Mouse (Mus musculus): ENCODE data around the gene Zfp319. TPM values are rescaled to one million over a fixed set of nuclear protein-coding genes. Genes with fewer than 3 reads are reported as not detected.
A peak's percentile ranks its signal among the peaks of the same experiment; 100 is the strongest.
"Not testable (repeated sequence)": the region's sequence is repeated elsewhere in the genome, so short reads cannot be mapped to it uniquely, and the experiment has no call there.

The Zfp319 gene
- 1 to 10 TPM; 3.1 to 4.2 (median 3.6) TPM for polyA plus RNA-seq (2017; shearing (Covaris generic))

DNA sequence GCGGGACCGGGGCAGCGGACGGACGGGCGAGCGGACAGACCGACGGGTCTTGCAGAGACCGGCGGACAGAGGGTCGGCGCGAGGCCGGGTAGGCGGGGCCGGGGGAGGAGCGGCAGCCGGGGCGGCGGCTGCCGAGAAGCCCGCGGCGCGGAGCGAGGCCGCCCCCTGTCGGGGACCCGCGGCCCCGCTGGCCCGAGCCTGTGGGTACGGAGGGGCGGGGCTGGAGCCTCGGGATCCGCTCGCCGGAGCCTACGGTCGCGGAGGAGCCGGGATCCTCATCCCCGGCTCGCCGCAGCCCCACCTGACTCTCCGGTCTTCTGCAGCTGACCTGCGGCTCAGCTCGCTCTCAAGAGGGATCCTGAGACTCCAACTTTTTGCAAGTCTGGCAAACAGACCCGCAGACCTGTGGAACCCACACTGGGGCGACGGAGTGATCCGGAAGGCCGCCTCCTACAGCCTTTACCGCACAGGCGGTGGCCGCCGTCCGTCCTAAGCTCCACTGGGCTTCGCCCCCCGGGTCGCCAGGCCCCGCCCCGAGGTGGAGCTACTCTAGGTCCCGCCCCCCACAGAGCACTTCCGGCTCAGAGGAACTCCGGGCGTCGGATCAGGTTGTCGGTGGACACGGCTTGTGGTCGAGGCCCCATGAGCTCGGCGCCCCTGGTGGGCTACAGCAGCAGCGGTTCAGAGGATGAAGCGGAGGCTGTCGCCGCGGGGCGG lies at the start of gene Zfp319, which contains the start of gene Usb1:
Gene Zfp319 (minus strand): TSS at position 231 of the 717 bp plus-strand sequence.
Gene Usb1 (plus strand): TSS at position 565 of the 717 bp plus-strand sequence.
- peak; percentile 87 for ATAC-seq

DNA sequence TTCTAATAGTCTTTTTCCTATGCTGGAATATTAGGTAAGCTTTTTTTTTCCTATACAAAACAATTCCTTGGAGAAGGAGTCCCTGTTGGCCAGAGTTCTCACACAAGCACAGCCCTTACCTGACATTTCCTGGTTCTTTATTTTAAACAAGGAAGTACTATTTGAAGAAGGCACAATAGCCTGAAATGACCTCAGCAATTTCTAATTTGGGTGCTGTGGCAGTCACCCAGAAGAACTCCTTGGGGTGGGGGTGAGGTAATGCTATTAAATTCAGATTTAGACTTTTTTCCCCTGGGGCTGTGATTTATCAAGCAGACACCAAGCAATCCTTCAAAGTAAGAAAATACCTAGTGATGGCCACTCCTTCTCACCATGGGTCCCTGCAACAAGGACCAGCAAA lies 49.2 kb upstream of the Zfp319 start:
- ATAC-seq: no peak

GRCm38 (mm10) chr8:95378928-95379327 lies 47.2 kb upstream of the Zfp319 start:
- ATAC-seq: not testable (repeated sequence)

DNA sequence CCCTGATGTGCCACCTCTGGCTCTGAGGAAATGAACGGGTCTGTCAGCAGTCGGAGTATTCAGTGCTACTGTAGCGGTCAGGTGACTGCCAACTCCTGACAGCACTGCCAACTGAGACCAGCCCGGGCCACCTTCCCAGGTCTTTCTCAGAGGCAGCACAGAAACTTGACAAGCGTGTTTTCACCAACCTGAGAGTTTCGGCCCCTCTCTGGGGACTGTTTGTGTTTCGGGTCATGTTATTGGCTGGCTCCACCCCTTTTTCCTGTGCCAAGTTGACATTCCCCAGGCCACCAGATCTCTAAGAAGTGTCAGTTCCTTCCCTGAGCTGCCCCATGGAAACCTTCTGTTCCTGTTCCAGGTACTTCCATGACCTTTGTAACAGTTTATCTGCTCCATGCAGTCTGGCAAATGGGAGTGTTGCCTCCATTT lies 46.1 kb upstream of the Zfp319 start:
- no peak for ATAC-seq

GRCm38 (mm10) chr8:95377101-95377500 lies 45.4 kb upstream of the Zfp319 start:
- no peak for ATAC-seq

DNA sequence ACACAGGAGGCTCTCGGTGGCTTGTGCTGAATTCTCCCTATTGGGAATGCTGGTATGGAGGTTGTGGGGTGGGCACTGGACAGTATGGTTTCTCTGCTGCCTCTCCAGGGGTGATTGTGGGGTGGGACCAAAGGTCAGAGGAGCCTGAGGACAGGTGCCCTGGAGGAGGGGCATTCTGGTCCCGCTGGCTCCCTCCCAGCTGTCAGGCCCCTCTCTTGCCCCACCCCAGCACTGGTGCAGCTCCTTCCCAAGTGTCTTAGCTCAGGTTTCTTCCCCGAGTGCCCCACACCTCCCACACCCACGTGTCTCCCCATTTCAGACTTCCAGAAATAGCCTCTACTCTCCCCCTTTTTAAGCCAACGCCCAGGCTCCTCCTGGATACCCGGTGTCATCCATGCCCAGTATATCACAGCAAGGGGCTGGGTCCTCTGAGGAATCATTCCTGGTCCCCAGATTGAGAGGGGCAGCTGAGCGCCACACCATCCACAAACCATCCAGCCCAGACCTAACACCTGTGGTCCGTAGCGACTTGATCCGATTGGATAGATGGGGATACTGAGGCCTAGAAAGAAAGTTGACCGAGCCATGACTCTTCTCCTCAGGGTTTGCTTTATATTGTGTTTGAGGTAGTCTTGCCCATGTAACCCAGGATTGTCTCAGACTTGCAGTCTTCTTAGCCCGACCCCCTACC lies 44.7 kb upstream of the Zfp319 start:
- no peak for ATAC-seq

DNA sequence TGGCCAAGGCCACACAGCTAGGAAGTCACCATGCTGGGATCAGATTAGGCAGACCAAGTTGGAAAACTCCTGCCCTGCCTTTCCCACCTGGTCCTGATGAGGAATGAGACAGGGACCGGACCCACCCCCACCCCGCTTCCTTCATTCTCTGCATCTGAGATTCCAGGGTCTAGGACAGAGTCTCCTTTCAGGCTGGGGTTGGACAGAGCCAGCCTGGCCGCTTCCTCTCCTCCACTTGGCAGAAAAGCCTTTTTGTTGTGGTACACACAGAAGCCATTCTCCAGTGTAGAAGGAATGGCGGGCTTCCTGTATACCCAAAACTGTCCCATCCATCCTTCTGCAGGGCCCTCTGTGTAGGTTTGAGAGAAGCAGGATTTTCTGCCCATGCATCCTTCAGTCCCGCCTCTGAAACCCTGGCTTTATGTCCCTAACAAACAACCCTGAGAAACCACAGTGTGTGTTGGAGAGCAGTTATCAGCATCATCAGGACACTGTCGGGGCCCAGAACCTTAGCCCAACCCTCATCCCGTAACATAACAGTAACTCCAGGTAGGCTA lies 43.7 kb upstream of the Zfp319 start:
- ATAC-seq: no peak

DNA sequence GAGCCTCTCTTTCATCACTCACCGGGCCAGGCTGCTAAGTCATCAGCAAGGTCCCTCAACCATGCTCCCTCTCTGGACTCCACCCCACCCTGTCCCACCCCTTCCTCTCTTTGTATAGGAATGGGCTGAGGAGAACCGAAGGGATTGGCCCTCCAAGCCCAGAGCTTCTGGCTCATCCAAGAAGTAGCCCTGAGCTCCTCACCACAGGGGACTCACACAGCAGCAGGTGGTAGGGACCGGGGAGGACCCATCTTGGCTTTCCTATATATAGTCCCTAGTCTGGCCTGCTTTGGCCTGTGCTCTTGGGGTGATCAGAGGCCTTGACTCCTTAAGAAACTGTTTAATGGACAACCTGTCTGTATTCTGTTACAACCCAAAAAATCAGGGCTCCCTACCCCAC lies 42.7 kb upstream of the Zfp319 start:
- no peak for ATAC-seq

GRCm38 (mm10) chr8:95373389-95374002 lies 41.7 kb upstream of the Zfp319 start:
- no peak for ATAC-seq

GRCm38 (mm10) chr8:95369581-95370326 lies 38.0 kb upstream of the Zfp319 start:
- peak; percentile 87 for ATAC-seq

GRCm38 (mm10) chr8:95363849-95364248 lies 32.1 kb upstream of the Zfp319 start:
- no peak for ATAC-seq

DNA sequence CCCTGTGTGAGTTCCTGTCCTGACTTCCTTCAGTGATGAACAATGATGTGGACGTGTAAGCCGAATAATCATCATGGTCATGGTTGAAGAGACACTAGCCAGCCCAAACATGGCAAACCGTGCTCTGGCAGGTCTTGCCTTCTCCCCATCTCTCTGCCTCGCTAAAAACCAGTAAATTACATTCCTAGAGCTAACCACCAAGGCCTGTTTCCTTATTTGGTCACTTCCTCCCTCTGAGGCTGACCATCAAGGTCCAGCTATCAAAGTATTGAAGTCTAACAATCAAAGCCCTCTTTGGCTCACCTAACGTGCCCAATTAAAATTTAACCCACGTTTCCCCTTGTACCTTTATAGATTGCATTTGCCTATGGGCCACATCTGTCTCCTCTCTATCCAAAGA lies 30.5 kb upstream of the Zfp319 start:
- ATAC-seq: no peak

DNA sequence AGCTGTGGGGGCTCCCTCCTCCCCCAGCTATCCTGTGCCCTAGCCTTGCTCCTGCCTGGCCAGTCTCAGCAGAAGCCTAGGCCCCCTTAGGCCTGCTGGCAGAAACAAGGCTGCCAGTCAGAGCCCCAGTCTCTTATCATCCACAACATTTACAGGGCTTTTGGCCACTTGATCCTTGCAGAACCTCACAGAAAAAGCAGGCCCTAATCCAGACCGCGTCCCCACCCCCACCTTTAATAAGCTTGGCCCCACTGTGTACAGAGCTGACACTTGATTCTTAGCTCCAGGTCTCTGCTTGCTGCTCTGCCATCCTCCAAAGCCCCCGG lies 29.2 kb upstream of the Zfp319 start:
- ATAC-seq: no peak

DNA sequence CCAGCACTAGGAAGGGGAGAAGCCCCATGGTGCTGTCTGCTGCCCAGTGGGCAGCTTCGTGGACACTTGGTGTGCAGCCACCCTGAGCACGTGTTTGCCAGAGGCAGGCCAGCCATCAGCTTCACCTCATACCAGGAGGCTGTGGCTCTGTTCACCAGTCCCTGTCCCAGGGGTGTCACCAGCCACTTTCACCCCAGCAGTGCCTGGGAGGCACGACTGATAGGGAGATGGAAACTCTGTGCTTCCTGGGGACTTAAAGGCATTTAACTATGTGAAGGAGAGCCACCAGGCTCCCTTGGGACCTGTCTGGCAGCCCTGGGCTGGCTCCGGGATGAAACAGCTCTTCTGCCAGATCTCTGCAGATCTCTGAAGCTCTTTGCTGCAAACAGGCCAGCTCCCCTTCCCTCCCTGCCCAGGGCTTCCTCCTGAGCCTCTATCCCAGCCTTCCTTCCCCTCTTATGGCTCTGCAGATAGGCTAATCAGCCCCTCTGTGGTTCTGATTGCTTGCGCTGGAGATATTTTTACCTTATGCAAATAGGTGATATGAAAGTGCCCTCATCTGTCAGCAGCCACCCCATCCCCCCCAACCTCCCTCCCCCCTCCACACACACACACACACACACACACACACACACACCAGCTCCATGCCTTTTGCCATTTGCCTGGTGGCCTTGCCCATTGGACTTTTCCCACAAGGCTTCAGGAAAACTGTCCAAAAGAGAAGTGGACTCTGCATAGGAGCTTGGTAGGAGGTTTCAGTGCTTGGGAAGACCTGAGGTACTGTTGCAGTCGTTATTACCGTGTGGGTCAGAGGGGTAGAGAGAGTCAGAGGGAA lies 28.6 kb upstream of the Zfp319 start:
- no peak for ATAC-seq

- no peak for ATAC-seq
These were observed 27.0 kb upstream of the Zfp319 start for GRCm38 (mm10) chr8:95358550-95359411.

DNA sequence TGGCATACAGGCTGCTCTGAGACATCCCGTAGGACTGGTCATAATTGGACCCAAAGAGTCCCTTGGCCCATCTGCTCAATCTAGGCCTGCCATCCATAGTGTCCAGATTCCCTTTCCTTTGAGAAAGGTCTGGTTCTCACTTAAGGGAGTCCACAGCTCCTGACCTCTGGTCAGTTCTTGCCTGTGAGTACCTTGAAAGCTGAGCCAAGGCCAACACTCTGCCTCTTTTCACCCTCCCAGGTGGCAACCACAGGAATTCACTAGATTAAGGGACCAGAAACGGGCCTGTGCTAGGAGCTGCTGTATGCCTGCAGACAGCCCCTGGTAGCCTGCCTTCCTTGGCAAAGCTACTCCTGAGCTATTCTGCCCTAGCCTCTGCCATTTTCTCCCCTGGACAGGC lies 22.9 kb upstream of the Zfp319 start:
- no peak for ATAC-seq

- ATAC-seq: no peak
These were observed 21.4 kb upstream of the Zfp319 start for GRCm38 (mm10) chr8:95352871-95353866.

- no peak for ATAC-seq
These were observed 20.6 kb upstream of the Zfp319 start, which contains the start of gene Mmp15 for GRCm38 (mm10) chr8:95352151-95352870. Mmp15 (plus strand) TSS chr8:95352268.

GRCm38 (mm10) chr8:95351461-95351860 lies 19.7 kb upstream of the Zfp319 start:
- ATAC-seq: no peak
